Mouse (Mus musculus): ENCODE measurements around the gene Rapgef3. TPM values are rescaled to one million over a fixed set of nuclear protein-coding genes. Genes with fewer than 3 reads are reported as not detected.

The Rapgef3 gene
- total and polyA plus RNA-seq, 3 experiments: 6.6 to 7.4 TPM; not detected in 1

GRCm38 (mm10) chr15:97748964-97749363, 18.8 kb downstream of the Rapgef3 start:
- Histone ChIP-seq H3K9me3 (replicated peaks; ENCODE audit: insufficient read depth, low read length) (no peaks in the 10 kb centered on the region), H3K27me3 (ENCODE audit: control insufficient read depth in 1 of 2, insufficient read depth in 2 of 2, low read length in 2 of 2) (no peaks in the 10 kb centered on the region), H3K9ac (ENCODE audit: control insufficient read depth, low read depth, low read length, poor library complexity, severe bottlenecking) (peak overlapping the region; percentile 5; the same call in 1 of the 2 replicates), H3K4me3 (ENCODE audit: control insufficient read depth in 1 of 2, insufficient read depth in 1 of 2, low read depth in 2 of 2, low read length in 2 of 2) (no peak overlapping the region), H3K27ac (ENCODE audit: control insufficient read depth, low read depth, low read length) (peak overlapping the region; percentile 61), H3K36me3 (ENCODE audit: control insufficient read depth in 1 of 2, insufficient read depth in 2 of 2, low read length in 2 of 2) (peaks cover 0 to 38% of the 10 kb centered on the region in 2 experiments; a peak in 2 of 4 replicates), H3K4me1 (ENCODE audit: control insufficient read depth in 1 of 2, insufficient read depth in 2 of 2, low read length in 2 of 2) (peaks cover 9 to 58% of the 10 kb centered on the region in 2 experiments), H3K79me2 (ENCODE audit: control insufficient read depth, insufficient read depth, low read length, poor library complexity) (no peaks in the 10 kb centered on the region; the same call in 1 of the 2 replicates)
- DNase-seq (ENCODE audit: low read depth, low spot score): no peak
- TF ChIP-seq NELFE (IDR thresholded peaks at IDR 0.05; ENCODE audit: low read depth, low read length) (no peak), ZKSCAN1 (IDR thresholded peaks at IDR 0.05; ENCODE audit: low read depth, low read length) (peak; percentile 96), HCFC1 (IDR thresholded peaks at IDR 0.05; ENCODE audit: low read depth, low read length) (no peak), USF2 (IDR thresholded peaks at IDR 0.05; ENCODE audit: borderline replicate concordance in 1 of 2, insufficient read depth in 1 of 2, low read depth in 1 of 2, low read length in 2 of 2) (no peak), MAX (IDR thresholded peaks at IDR 0.05; ENCODE audit: low read length) (no peak)

GRCm38 (mm10) chr15:97748309-97748708, 19.5 kb downstream of the Rapgef3 start:
- no peaks in the 10 kb centered on the region for H3K9me3 ChIP-seq (replicated peaks; ENCODE audit: insufficient read depth, low read length)
- peak overlapping the region; percentile 18; a peak in 2 of 4 replicates for H3K4me3 ChIP-seq (ENCODE audit: control insufficient read depth in 1 of 2, insufficient read depth in 1 of 2, low read depth in 2 of 2, low read length in 2 of 2)
- no peaks in the 10 kb centered on the region; the same call in 1 of the 2 replicates for H3K79me2 ChIP-seq (ENCODE audit: control insufficient read depth, insufficient read depth, low read length, poor library complexity)
- H3K9ac ChIP-seq (ENCODE audit: control insufficient read depth, low read depth, low read length, poor library complexity, severe bottlenecking): peak overlapping the region; percentile 42
- H3K4me1 ChIP-seq (ENCODE audit: control insufficient read depth in 1 of 2, insufficient read depth in 2 of 2, low read length in 2 of 2): peaks cover 9 to 58% of the 10 kb centered on the region in 2 experiments
- H3K27ac ChIP-seq (ENCODE audit: control insufficient read depth, low read depth, low read length): peak overlapping the region; percentile 61
- DNase-seq (ENCODE audit: low read depth, low spot score): peak; percentile 92
- peaks cover 0 to 38% of the 10 kb centered on the region in 2 experiments; a peak in 2 of 4 replicates for H3K36me3 ChIP-seq (ENCODE audit: control insufficient read depth in 1 of 2, insufficient read depth in 2 of 2, low read length in 2 of 2)
- H3K27me3 ChIP-seq (ENCODE audit: control insufficient read depth in 1 of 2, insufficient read depth in 2 of 2, low read length in 2 of 2): no peaks in the 10 kb centered on the region
- TF ChIP-seq USF2 (IDR thresholded peaks at IDR 0.05; ENCODE audit: borderline replicate concordance in 1 of 2, insufficient read depth in 1 of 2, low read depth in 1 of 2, low read length in 2 of 2): no peak
- TF ChIP-seq HCFC1 (IDR thresholded peaks at IDR 0.05; ENCODE audit: low read depth, low read length): peak; percentile 59
- peak; percentile 92 for TF ChIP-seq SIN3A (IDR thresholded peaks at IDR 0.05; ENCODE audit: low read length)
- peak; percentile 60; the same call in 1 of the 2 replicates for TF ChIP-seq TCF12 (IDR thresholded peaks at IDR 0.05; ENCODE audit: low read depth, low read length)
- peak; percentile 61; the same call in 1 of the 2 replicates for TF ChIP-seq TBP (IDR thresholded peaks at IDR 0.05; ENCODE audit: low read depth, low read length)
- TF ChIP-seq CHD2 (IDR thresholded peaks at IDR 0.05; ENCODE audit: low read length): no peak
- peak; percentile 48; the same call in 1 of the 2 replicates for TF ChIP-seq ELF1 (IDR thresholded peaks at IDR 0.05; ENCODE audit: low read depth, low read length)
- no peak for TF ChIP-seq MAX (IDR thresholded peaks at IDR 0.05; ENCODE audit: low read length)
- TF ChIP-seq ETS1 (IDR thresholded peaks at IDR 0.05; ENCODE audit: low read depth, low read length): peak; percentile 66
- TF ChIP-seq CTCF (IDR thresholded peaks at IDR 0.05 in 2 of 3, conservative IDR thresholded peaks at IDR 0.05 in 1 of 3; ENCODE audit: control insufficient read depth in 1 of 3, insufficient read depth in 1 of 3, low read depth in 2 of 3, low read length in 3 of 3, poor library complexity in 1 of 3, severe bottlenecking in 1 of 3): no peak
- no peak for TF ChIP-seq ZMIZ1 (IDR thresholded peaks at IDR 0.05; ENCODE audit: low read depth, low read length)
- TF ChIP-seq MAZ (IDR thresholded peaks at IDR 0.05; ENCODE audit: low read depth, low read length): no peak
- peak; percentile 72 for TF ChIP-seq RCOR1 (IDR thresholded peaks at IDR 0.05; ENCODE audit: low read depth, low read length)
- TF ChIP-seq E2F4 (IDR thresholded peaks at IDR 0.05; ENCODE audit: borderline replicate concordance, low read depth, low read length): no peak
- TF ChIP-seq GABPA (IDR thresholded peaks at IDR 0.05; ENCODE audit: low read depth, low read length): no peak
- TF ChIP-seq SMC3 (IDR thresholded peaks at IDR 0.05; ENCODE audit: low read depth, low read length): no peak
- TF ChIP-seq ZNF384 (IDR thresholded peaks at IDR 0.05; ENCODE audit: low read depth, low read length): no peak
- no peak for TF ChIP-seq JUND (IDR thresholded peaks at IDR 0.05; ENCODE audit: low read depth, low read length)
- no peak for TF ChIP-seq CHD1 (IDR thresholded peaks at IDR 0.05; ENCODE audit: low read depth, low read length)
- no peak for TF ChIP-seq ZC3H11A (IDR thresholded peaks at IDR 0.05; ENCODE audit: low read depth, low read length)
- peak; percentile 85 for TF ChIP-seq MXI1 (IDR thresholded peaks at IDR 0.05; ENCODE audit: low read depth, low read length)
- TF ChIP-seq USF1 (IDR thresholded peaks at IDR 0.05; ENCODE audit: low read depth, low read length): no peak
- no peak for TF ChIP-seq KAT2A (conservative IDR thresholded peaks at IDR 0.05; ENCODE audit: low read depth, low read length)
- no peak for TF ChIP-seq MAFK (IDR thresholded peaks at IDR 0.05; ENCODE audit: borderline replicate concordance, low read depth, low read length)
- TF ChIP-seq POLR2AphosphoS5 (IDR thresholded peaks at IDR 0.05; ENCODE audit: borderline replicate concordance, low read depth, low read length): no peak
- TF ChIP-seq BHLHE40 (IDR thresholded peaks at IDR 0.05; ENCODE audit: borderline replicate concordance, low read depth, low read length): peak; percentile 20; the same call in 1 of the 2 replicates
- TF ChIP-seq MYB (IDR thresholded peaks at IDR 0.05; ENCODE audit: low read depth, low read length): peak; percentile 19; the same call in 1 of the 2 replicates
- 0 out of 2 replicates have a peak, but pooled peaks have one; percentile 18 for TF ChIP-seq NRF1 (IDR thresholded peaks at IDR 0.05; ENCODE audit: insufficient read depth, low read depth, low read length, poor library complexity, severe bottlenecking)
- peak in 1 of 2 experiments; percentile 34; a peak in 1 of 4 replicates for TF ChIP-seq POLR2A (IDR thresholded peaks at IDR 0.05; ENCODE audit: control insufficient read depth in 1 of 2, insufficient read depth in 1 of 2, low read depth in 1 of 2, low read length in 2 of 2, poor library complexity in 1 of 2)

Measured in MEL (cell line).